Mouse (Mus musculus) stomach, postnatal 0 days (tissue): Measurements from ENCODE around the gene Hic1. TPM values are rescaled to one million over a fixed set of nuclear protein-coding genes. Genes with fewer than 3 reads are reported as not detected.

Source experiments
- ATAC-seq: fragments of 200-750 bp; cut with Nextera tagmentation; 2 replicates; pipeline ENCODE4 v1.8.0; 2017; ENCODE audit not compliant: low FRiP score, low TSS enrichment
- DNase-seq: peaks from one replicate; pipeline ENCODE4 v3.0.0-alpha.2; 2016; ENCODE audit warnings: low spot score
- H3K27ac ChIP-seq: fragments of 300-500 bp; sonication (generic); replicated peaks from 2 replicates; pipeline ENCODE4 v1.5.1; 2014; ENCODE audit warnings: mild to moderate bottlenecking, control low read depth
- H3K27me3 ChIP-seq: fragments of 300-500 bp; sonication (generic); 2 replicates; pipeline ENCODE4 v1.6.1; 2014; ENCODE audit warnings: low read length; ENCODE audit not compliant: control insufficient read depth, insufficient read depth
- H3K36me3 ChIP-seq: fragments of 300-500 bp; sonication (generic); 2 replicates; pipeline ENCODE4 v1.6.1; 2014; ENCODE audit warnings: low read length, mixed read lengths; ENCODE audit not compliant: control insufficient read depth, insufficient read depth
- H3K4me1 ChIP-seq: fragments of 300-500 bp; sonication (generic); replicated peaks from 2 replicates; pipeline ENCODE4 v1.6.1; 2014; ENCODE audit warnings: antibody characterized with exemption; ENCODE audit not compliant: control insufficient read depth, insufficient read depth
- H3K4me2 ChIP-seq: fragments of 300-500 bp; sonication (generic); replicated peaks from 2 replicates; pipeline ENCODE4 v1.6.1; 2014; ENCODE audit warnings: low read depth, mild to moderate bottlenecking, control low read depth, moderate library complexity
- H3K4me3 ChIP-seq: fragments of 300-500 bp; sonication (generic); 2 replicates; pipeline ENCODE4 v1.5.1; 2014; ENCODE audit warnings: low read depth, low read length, control low read depth
- H3K9ac ChIP-seq: fragments of 300-500 bp; sonication (generic); 2 replicates; pipeline ENCODE4 v1.6.1; 2014; ENCODE audit warnings: mild to moderate bottlenecking, low read length, control low read depth, mixed read lengths
- H3K9me3 ChIP-seq: fragments of 300-500 bp; sonication (generic); 2 replicates; pipeline ENCODE4 v1.6.1; 2016; ENCODE audit warnings: low read length; ENCODE audit not compliant: control insufficient read depth
- CTCF ChIP-seq: IDR thresholded peaks from 2 replicates; pipeline ENCODE4 v1.5.1; 2016; ENCODE audit warnings: antibody characterized with exemption, low read depth, mild to moderate bottlenecking, moderate library complexity
- EP300 ChIP-seq: optimal IDR thresholded peaks from 2 replicates; pipeline ENCODE3; 2016; ENCODE audit warnings: antibody characterized with exemption
- WGBS: fragments of 180-500 bp; shearing (Covaris S2); extraction: QIAGEN DNeasy Blood & Tissue Kit; methylation state at CpG from one replicate; pipeline ENCODE4 v1.1.7; 2014; 5-methylcytosine and 5-hydroxymethylcytosine counted together
- polyA plus RNA-seq: library from polyadenylated mRNA; unstranded; fragments of >200 nt; fragmentation: Nextera tagmentation; extraction: Ambion mirVana; gene quantifications from 2 replicates; pipeline ENCODE4 v1.2.1, GENCODE M21; 2015

Gene Hic1
- polyA plus RNA-seq, 1 experiment from 2014 or later, result 6.6 TPM

DNA sequence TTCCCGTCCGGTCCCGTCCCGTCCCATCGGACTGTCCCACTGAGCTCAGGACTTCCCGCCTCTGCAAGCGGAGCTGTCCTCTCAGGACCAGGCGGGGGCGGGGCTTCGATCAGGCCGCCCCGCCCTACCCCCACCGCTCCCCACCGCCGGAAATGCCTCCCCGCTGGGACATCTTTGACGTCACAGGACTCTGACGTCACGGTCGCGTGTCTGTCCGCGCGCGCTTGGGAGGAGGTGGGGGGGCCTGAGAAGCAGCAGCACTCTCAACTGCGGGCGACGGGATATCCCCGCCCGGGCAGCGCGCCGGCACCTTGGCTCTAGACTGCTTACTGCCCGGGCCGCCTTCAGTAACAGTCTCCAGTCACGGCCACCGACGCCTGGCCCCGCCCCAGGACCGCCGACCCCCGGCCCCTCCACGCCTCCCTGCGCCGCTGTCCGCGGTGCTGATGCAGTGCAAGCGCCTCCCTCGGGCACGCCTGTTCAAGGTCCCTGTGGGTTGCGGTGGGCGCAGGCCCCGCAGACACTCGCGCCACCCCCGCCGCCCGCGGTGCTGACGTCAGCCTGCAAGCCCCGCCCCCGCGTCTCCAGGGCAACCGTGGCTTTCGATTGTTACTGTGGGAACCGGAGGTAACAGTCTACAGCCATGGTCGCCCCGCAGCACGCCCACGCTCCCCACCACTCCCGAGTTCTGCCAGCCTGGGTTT is 3.9 kb upstream of the Hic1 start:
- Histone ChIP-seq H3K27ac (no peak overlapping the region), H3K4me1 (peaks cover 6% of the 10 kb centered on the region; the same call in 1 of the 2 replicates), H3K27me3 (no peaks in the 10 kb centered on the region; the same call in 1 of the 2 replicates), H3K9me3 (no peaks in the 10 kb centered on the region), H3K4me2 (peak overlapping the region; percentile 79), H3K9ac (peak overlapping the region; percentile 47), H3K4me3 (peak overlapping the region; percentile 65), H3K36me3 (peaks cover 3% of the 10 kb centered on the region; the same call in 1 of the 2 replicates)
- no peak for TF ChIP-seq CTCF
- TF ChIP-seq EP300, result no peak
- DNase-seq (peak; percentile 88), ATAC-seq (peak; percentile 73)
- WGBS, result under 1% methylated on average over 71 of the region's 71 CpGs

DNA sequence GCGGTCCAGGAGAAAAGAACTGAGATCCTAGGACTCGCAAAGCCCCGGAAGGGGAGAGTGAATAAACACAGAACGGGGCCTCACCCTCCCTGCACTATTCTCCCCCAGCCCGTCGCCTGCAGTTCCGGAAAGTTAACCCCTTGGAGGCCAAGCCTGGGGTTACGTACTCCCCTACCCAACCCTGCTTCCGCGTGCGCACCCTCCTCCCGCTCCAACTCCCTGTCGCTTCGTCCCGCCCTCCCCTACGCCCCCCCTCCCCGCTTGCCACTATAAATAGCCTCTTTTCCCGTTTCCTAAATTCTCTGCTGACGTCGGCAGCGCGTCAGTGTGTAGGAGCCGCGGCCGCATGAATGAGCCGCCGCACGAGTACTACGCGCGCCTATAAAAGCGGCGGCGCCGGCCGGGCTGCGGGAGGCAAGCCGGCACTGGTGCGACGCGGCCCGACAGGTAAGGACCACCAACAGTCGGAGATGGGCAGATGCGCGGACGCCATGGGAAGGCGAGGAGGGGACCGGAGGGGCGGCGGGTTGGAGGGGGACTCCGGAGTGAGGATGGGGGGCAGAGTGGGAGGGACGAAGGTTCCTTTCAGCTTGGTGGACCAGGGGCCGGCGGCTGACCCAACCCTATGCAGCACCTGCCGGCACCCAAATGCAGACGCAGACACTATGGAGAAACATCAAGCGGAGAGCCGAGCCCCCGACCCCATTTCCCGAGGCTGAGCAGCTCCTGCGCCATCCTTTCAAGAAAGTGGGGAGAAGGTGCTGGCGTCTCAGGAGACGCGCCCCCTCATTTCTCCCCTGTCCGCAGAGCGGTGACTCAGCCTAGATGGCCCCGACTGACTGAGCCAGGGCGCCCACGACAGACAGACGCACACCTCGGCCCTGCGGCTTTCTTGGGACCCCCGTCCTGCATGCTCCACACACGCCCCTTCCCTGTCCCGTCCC is 3.1 kb upstream of the Hic1 start:
- TF ChIP-seq EP300, result no peak
- no peak for TF ChIP-seq CTCF
- H3K9me3 ChIP-seq, result no peaks in the 10 kb centered on the region
- under 1% methylated on average over 63 of the region's 75 CpGs for WGBS
- no peaks in the 10 kb centered on the region; the same call in 1 of the 2 replicates for H3K27me3 ChIP-seq
- H3K27ac ChIP-seq, result no peak overlapping the region
- peak overlapping the region; percentile 65 for H3K4me3 ChIP-seq
- peaks cover under 1% of the 10 kb centered on the region; the same call in 1 of the 2 replicates for H3K36me3 ChIP-seq
- peak overlapping the region; percentile 79 for H3K4me2 ChIP-seq
- peaks cover 3% of the 10 kb centered on the region; the same call in 1 of the 2 replicates for H3K4me1 ChIP-seq
- ATAC-seq, result no peak
- H3K9ac ChIP-seq, result no peak overlapping the region
- peak; percentile 41 for DNase-seq

GRCm38 (mm10) chr11:75171186-75171865 is 2.0 kb upstream of the Hic1 start:
- Histone ChIP-seq H3K27ac (no peak overlapping the region), H3K4me2 (peak overlapping the region; percentile 79; the same call in 1 of the 2 replicates), H3K4me3 (no peak overlapping the region), H3K36me3 (no peaks in the 10 kb centered on the region), H3K9ac (no peak overlapping the region), H3K27me3 (no peaks in the 10 kb centered on the region; the same call in 1 of the 2 replicates), H3K4me1 (peaks cover 3% of the 10 kb centered on the region; the same call in 1 of the 2 replicates), H3K9me3 (no peaks in the 10 kb centered on the region)
- ATAC-seq (no peak), DNase-seq (no peak)
- WGBS, result 18% methylated on average over 16 of the region's 17 CpGs
- no peak for TF ChIP-seq CTCF
- no peak for TF ChIP-seq EP300

- H3K4me1 ChIP-seq, result peaks cover 3% of the 10 kb centered on the region; the same call in 1 of the 2 replicates
- WGBS, result 0% methylated on average over 37 of the region's 38 CpGs
- no peaks in the 10 kb centered on the region for H3K9me3 ChIP-seq
- peak overlapping the region; percentile 72 for H3K4me3 ChIP-seq
- ATAC-seq (peak; percentile 56), DNase-seq (peak; percentile 93)
- H3K9ac ChIP-seq, result no peak overlapping the region
- H3K36me3 ChIP-seq, result no peaks in the 10 kb centered on the region
- peak overlapping the region; percentile 91 for H3K4me2 ChIP-seq
- 0 out of 2 replicates have a peak overlapping the region, but pooled peaks have one; percentile 18 for H3K27ac ChIP-seq
- TF ChIP-seq CTCF, result peak; percentile 87
- TF ChIP-seq EP300, result no peak
- H3K27me3 ChIP-seq, result no peaks in the 10 kb centered on the region; the same call in 1 of the 2 replicates
These were observed 925 bp upstream of the Hic1 start for GRCm38 (mm10) chr11:75170136-75170751.
